Mouse (Mus musculus) forelimb bud, embryonic 11.5 days (tissue): ENCODE results near the gene Nucb1.

ENCODE experiments used
- DNase-seq: peaks from one replicate; pipeline ENCODE4 v3.0.0-alpha.2; 2012; ENCODE audit warnings: low read depth, low spot score

The Nucb1 gene

DNA sequence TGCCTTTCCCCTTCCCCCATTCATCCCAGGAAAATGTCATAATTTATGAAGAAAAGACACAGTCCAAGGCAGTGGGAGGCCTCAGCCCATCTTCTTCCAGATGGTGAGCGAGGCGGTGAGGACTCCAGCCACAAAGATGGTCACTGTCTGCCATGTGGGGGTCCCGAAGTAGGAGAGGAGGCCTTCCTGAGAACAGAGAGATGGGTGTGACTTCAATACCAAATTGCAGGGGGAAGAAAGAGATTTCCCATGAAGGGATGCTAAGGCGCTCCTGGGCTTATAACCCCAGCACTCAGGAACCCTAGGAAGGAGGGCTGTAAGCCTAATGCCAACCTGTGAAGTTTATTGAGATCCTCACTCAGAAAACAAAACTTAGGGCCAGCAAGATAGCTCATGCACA lies 48.4 kb downstream of the Nucb1 start:
- no peak for DNase-seq

DNA sequence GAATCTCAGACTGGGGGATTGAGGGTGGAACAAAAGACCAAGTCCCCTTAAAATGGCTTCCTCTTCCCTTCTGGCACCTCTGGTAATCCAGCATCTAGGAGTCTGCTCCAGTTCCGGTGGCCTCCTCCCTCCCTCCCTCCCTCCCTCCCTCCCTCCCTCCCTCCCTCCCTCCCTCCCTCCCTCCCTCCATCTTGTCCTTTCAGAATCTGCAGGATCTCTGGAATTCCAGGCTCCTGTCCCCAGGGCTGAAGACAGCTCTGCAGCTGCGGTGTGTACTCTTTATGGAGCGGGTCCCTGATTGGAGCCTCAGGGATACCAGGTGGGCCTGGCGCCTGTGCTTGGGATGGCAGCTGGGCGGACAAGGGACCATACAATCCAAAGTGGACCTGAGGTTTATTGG lies 48.9 kb downstream of the Nucb1 start:
- DNase-seq, result no peak

DNA sequence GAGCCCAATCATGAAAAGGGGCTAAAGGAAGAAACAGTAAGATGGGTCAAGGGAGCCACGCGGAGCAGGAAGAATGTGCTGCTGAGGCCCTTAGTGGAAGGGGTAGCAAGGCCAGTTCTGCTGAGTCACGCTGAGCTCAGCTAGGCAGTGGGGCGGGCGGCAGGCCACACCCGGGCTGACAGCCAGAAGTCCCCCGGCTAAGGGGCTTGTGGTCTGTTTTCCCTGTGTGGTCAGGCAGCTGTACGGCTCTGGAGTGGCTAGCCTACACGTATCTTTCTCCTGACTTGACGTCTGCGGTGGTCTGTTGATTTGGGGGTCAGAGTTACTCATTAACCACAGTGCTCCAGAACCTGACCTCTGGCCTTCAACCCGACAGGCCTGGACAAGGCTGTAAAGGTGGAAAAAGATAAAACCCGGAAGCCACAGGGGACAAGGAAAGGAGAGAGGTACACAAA lies 49.3 kb downstream of the Nucb1 start:
- no peak for DNase-seq

DNA sequence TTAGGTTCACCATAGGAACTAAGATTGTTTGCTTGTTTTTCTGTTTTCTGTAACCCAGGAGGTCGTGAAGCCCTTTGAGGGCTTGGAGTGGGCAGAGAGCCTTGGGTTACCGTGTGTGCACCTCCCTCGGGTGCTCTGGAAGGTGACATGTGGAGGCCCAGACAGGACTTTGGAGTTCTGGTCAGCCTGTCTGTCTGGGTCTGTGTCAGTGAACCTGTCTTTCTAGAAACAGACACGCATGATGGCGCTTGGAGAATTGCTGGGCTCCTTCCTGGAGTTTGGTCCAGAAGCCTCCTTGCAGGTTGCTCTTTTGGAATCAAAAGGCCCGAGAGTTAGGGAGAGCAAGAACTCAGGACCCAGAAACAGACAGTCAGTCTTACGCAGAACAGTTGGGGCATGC lies 49.8 kb downstream of the Nucb1 start:
- no peak for DNase-seq

DNA sequence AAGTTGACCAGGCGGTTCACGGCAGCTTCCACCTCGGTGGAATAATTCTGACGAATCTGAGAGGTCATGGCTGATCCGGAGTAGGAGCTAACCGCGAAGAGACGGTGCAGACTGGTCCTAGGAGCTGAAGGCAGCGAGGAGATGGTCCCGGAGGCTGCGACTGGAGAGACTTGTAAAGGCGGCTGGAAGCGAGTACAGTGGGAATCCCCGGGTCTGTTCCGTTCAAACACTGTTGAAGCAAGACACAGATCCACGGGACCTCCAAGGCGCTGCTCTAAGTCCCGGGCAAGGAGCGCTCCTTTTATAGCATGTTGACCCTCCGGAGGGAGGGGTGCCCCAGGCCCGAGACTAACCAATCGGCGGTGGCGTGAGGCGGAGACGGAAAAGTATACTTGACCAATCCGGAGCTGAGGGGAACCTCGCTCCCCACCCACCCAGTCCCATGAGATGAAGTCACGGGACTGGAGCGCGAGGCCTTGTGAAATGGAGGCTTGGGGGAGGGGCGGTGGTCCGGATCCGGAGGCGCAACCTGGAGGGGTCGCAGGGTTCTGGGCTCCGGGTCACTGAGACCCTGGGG lies 50.6 kb downstream of the Nucb1 start, which contains the start of gene Ftl1:
Gene Ftl1 (minus strand): TSS at position 321 of the 577 bp plus-strand sequence.
- peak; percentile 98 for DNase-seq

DNA sequence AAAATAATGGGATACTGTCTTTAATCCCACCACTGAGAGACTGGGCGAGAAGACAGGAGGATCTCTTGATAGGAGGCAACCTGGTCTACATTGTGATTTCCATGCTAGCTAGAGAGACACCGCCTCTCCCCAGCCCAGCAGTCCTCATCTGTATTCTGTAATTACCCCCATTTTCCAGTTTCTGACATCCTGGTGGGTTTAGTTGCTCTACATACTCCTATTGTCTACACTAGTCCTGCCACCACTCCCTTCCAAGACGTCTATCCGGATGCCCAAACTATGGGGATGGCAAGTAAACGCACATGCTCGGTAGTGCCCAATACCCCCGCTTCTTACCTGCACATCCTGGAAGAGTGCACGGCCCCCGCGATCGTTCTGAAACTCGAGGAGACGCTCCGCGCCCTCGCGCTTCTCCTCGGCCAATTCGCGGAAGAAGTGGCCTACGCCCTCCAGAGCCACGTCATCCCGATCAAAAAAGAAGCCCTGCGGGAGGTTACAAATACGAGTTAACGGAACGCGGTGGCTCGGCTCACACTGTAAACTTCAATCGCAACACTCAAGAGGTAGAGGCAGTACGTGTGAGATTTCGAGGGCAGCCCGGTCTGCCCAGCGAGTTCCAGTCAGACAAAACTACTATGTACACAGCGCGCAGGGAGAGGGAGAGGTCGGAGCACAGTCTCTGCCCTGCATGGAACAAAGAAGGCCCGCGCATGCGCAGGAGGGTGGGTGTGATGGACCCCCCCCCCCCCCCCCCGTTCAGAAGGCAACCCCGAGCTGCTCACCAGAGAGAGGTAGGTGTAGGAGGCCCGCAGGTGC lies 51.2 kb downstream of the Nucb1 start:
- peak; percentile 72 for DNase-seq

DNA sequence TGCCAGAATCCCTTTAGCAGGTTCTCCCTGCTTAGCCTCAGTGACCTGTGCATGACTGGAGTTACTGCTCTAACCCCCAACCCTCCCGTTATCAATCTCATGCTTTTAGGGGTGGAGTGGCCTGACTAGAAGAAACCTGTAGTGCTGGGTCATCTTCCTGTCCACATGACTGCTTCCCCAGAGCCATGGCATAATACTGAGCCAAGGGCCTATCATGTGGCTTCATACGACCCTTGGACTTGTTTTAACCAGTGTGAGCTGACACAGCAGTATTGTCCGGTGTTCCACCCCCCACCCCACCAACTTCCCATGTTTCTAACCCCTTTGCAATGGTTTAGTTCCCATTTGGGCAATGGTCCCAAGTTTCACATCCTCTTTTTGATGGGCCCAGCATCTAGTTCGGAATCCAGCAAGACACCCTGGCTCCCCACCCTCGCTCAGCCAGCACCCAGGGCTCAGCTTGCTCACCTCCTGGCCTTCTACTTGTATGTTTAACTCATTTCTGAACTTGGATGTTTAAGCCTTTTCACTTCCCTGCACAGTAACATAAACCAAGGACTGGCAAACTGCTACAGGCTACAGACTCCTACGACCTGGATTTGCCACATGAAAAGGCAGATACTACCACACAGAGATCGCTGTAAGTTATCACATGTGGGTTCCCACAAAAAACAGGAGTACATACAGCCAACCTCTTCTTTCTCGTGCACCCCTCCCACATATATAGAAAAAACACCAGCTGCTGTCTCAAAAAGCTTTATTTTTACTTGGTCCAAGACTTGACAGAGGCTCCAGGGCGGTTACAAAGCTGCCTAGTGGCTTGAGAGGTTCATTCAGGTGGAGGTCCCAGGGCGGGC lies 52.8 kb downstream of the Nucb1 start:
- DNase-seq, result no peak

DNA sequence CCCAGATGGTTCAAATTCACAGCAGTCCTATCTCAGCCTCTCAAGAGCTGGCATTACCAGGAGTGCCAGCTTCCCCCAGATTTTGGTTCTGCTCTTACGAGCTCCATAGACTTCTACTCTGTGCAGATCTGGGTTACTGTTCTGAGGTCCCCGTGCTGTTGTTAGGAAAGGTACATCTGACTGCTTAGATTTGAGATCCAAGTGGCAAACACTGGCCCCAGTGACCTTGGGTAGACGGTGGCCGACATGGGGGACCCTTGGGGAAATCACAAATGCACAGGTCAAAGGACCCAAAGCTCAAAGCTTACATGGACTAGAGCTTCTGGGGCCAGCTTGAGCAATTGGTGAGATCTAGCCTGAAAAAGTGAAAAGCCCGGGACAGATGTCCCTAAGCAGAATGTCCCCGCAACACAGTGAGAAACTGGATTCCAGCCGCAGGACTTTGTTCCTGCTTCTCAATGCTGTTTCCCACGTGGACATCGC lies 53.4 kb downstream of the Nucb1 start:
- DNase-seq, result no peak

DNA sequence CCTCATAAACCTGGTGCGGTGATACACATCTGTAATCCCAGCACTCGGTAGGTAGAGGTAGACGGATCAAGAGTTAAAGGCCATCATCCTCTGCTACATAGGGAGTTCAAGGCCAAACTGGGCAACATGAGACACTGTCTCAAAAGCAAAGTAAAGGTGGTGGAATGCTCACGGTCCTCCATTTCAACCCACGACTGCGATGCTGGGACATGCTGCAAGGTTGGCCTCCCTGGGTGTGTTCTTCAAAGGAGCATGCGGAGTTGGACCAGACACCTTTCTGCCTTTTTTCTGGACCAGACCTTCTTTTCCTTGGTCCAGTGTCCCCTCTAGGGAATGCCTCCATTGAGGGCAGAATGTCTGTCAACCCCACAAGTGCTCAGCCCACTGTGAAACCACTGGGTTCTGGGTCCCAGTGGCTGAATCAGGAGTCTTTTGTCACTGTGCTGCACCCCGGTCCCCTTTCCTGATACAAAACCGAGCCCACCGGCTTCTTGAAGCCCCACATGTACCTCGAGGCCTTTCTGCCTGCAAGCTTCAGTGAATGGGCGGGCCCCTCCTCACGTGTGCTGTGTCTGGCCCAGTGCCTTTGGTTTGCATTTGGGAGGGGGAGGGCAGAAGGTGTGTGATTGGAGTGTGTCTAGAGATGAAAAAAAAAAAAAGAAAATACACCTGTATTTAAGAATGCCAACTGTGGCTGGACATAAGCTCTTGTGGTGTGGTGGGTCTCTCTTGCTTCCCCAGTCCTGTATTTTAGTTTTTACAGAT lies 54.1 kb downstream of the Nucb1 start:
- no peak for DNase-seq

DNA sequence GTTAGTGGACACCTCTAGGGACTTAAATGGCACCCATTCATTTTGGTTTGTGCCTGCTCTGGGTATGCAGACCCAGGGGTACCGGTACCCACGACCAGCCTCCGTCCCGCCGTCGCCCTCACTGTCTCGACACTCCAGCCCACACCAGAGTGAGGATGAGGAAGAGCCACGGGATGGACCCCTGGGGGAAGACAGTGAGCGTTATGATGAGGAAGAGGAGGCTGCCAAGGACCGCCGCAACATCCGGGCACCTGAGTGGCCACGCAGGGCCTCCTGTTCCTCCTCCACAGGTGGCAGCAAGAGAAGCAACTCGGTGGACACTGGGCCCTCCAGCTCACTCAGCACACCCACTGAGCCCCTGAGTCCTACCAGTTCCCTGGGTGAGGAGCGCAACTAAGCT lies 55.2 kb downstream of the Nucb1 start:
- no peak for DNase-seq

DNA sequence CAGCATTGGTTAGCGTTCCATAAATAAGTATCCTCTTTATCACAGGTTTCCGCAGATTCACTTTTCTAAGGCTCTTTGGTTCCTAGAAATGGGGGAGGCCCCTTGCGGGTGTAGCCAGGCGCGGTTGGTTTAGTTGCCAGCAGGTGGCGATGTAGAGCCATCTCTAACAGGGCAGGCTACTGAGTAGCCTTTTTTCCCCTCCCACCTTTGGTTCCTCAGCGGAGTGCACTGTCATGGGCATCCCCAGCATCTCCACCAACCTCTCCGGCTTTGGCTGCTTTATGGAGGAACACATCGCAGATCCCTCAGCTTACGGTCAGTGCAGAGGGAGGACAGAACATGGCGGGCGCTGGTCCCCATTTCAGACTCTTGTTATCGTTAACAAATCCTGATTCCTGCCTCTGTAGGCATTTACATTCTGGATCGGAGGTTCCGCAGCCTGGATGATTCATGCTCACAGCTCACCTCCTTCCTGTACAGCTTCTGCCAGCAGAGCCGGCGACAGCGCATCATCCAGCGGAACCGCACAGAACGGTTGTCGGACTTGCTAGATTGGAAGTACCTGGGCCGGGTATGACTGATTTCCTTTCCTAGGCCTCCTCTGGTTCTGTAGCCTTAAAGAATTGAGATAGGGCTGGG lies 58.7 kb downstream of the Nucb1 start:
- peak; percentile 83 for DNase-seq

DNA sequence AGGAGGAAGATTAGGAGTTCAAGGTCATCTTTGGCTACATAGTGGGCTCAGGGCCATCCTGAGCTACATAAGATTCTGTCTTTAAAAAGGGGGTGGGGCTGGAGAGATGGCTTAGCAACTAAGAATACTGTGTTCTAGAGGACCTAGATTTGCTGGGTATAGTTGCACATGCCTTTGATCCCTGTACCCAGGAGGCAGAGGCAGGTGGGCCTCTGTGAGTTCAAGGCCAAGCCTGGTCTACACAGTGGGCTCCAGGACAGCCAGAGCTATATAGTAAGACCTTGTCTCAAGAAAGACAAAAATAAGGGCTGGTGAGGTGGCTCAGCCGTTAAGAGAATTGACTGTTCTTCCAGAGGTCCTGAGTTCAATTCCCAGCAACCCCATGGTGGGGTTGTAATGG lies 60.2 kb downstream of the Nucb1 start:
- no peak for DNase-seq

DNA sequence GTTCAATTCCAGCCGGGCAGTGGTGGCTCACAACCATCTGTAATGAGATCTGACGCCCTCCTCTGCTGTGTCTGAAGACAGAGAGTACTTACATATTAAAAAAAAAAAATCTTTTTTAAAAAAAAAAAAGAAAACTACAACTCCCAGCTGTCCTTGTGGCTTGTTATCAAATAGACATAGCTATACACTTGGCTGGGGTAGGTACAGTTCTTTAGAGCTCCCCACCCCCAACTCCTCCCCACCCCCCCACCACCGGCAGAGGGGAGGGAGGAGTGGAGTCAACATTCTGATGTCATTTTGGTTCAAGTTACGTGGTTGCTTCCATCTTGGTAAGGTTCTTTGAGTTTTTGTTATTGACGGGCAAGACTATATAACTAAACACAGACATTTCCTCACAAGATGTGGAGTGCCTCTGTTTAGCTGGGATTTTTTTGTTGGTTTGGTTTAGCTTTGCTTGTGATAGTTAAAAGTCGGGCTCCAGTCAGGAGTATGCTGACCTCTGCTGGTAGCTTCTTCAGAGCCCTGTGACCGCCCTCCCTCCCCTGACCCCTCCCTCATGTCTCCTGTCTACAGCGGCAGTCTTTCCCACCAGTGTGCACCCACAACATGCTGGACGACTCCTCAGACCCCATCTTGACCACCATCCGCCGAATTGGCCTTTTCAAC lies 62.7 kb downstream of the Nucb1 start:
- DNase-seq, result no peak

DNA sequence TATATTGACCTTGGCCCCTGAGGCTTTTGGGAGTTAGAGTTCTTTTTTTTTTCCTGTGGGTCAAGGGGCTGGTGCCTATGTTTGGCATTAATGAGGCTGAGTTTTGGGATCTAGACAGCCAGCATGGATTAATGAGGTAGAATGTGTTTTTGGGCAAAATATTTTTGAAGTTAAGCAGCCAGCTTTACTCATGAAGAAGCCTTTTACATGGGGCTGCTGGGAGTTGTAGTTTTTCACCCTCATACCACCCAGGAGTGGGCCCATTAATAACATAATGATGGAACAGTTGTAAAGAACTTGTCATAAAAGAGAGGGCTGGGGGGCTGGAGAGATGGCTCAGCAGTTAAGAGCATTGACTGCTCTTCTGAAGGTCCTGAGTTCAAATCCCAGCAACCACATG lies 63.6 kb downstream of the Nucb1 start:
- DNase-seq, result no peak

DNA sequence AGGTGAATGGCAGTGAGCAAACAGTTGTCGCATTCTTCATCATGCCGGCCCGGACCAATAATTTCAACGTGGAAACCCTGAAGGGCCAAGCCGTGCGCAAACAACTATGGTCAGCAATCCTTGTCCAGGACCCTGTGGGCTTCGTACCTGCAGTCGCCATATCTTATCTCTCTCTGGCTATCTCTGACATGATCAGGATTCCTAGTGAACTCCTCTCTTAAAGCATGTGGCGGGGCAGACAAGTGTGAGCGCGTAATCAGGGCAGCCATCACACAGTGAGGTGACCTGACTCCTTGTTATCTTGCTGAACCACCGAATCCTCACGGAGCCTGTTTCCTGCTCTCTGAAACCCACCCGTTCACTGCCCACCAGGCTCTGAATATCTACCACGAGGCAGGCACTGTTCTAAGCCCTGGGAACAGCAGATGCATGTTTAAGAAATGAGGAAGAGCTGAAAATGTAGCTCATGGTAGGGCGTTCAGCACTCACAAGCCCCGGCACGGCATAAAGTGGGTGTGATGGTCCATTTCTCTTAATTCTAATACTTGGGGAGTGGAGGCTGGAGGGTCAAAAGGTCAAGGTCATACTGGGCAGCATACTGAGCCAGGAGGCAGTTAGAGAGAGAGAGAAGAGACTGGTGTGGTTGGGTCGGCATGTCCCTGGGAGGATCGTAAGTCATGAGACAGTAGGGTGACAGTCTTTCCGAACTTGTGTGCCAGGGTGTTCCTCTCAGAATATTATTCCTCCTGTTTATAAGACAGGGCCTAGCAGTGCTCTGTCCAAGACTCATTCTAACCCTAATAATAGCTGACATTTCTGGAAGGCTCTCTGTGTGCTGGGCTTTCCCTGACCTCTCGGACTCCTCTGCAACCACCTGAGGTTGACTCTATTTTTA lies 66.4 kb downstream of the Nucb1 start:
- no peak for DNase-seq
